Mouse (Mus musculus) ES-E14 (cell line): ENCODE measurements at regions not wholly inside any gene's neighbourhood (a gene's known extent, or its start where the extent isn't known, plus 50 kb on each side); places are given as distances from the start of the nearest gene placed in this dataset.

Source experiments
- DNase-seq: peaks from one replicate; pipeline ENCODE4 v3.0.0-alpha.2; 2013; ENCODE audit warnings: low read depth, low spot score
- H3K27ac ChIP-seq: 2 replicates; pipeline ENCODE4 v1.5.1; 2012; ENCODE audit warnings: low read depth, mild to moderate bottlenecking, low read length, moderate library complexity, mixed read lengths; ENCODE audit not compliant: poor library complexity, insufficient read depth, severe bottlenecking
- H3K36me3 ChIP-seq: 2 replicates; pipeline ENCODE4 v1.6.1; 2012; ENCODE audit warnings: mild to moderate bottlenecking, low read length, moderate library complexity, mixed read lengths; ENCODE audit not compliant: control insufficient read depth, poor library complexity, insufficient read depth, severe bottlenecking
- H3K4me1 ChIP-seq, 2 experiments: fragments of 150-350 bp in 1 of 2; sonication (generic) in 1 of 2; 2 replicates each; pipeline ENCODE4 v1.6.1; 2012; ENCODE audit warnings: low read length in 2 of 2, mild to moderate bottlenecking in 1 of 2, mixed read lengths in 1 of 2; ENCODE audit not compliant: control insufficient read depth in 2 of 2, insufficient read depth in 2 of 2, poor library complexity in 1 of 2
- H3K4me3 ChIP-seq, 2 experiments: fragments of 150-350 bp in 1 of 2; sonication (generic) in 1 of 2; 2 replicates each; pipeline ENCODE4 v1.5.1; 2012; ENCODE audit warnings: low read length in 2 of 2, low read depth in 1 of 2, mild to moderate bottlenecking in 1 of 2, mixed read lengths in 1 of 2; ENCODE audit not compliant: insufficient read depth in 1 of 2, poor library complexity in 1 of 2, severe bottlenecking in 1 of 2
- H3K9ac ChIP-seq: 2 replicates; pipeline ENCODE4 v1.6.1; 2012; ENCODE audit warnings: low read depth, mild to moderate bottlenecking, low read length, mixed read lengths; ENCODE audit not compliant: poor library complexity, insufficient read depth, severe bottlenecking
- H3K9me3 ChIP-seq: fragments of 150-350 bp; sonication (generic); 2 replicates; pipeline ENCODE4 v1.6.1; 2012; ENCODE audit warnings: low read depth, mild to moderate bottlenecking, low read length; ENCODE audit not compliant: control insufficient read depth, insufficient read depth
- CHD2 ChIP-seq: IDR thresholded peaks from 2 replicates; pipeline ENCODE4 v1.6.1; 2014; ENCODE audit warnings: mild to moderate bottlenecking, low read depth, low read length, inconsistent platforms
- HCFC1 ChIP-seq: IDR thresholded peaks from 2 replicates; pipeline ENCODE4 v1.6.1; 2012; ENCODE audit warnings: low read length, inconsistent platforms, borderline replicate concordance; ENCODE audit not compliant: insufficient read depth
- MAFK ChIP-seq: IDR thresholded peaks from 2 replicates; pipeline ENCODE4 v1.6.1; 2014; ENCODE audit warnings: mild to moderate bottlenecking, low read depth, low read length, inconsistent platforms; ENCODE audit not compliant: insufficient read depth
- ZC3H11A ChIP-seq: IDR thresholded peaks from 2 replicates; pipeline ENCODE4 v1.6.1; 2012; ENCODE audit warnings: low read depth, mild to moderate bottlenecking, inconsistent platforms, low read length, borderline replicate concordance
- ZNF384 ChIP-seq: IDR thresholded peaks from 2 replicates; pipeline ENCODE4 v1.6.1; 2012; ENCODE audit warnings: low read depth, low read length, inconsistent platforms
- in situ Hi-C, 2 experiments: fragments of 600-800 bp; cut with MboI; formaldehyde crosslinking; loops; one replicate each; pipeline ENCODE4 v1.15.1; 2025; ENCODE audit warnings: low sequenced_read_pairs in 2 of 2, inconsistent platforms in 1 of 2; ENCODE audit not compliant: unreplicated experiment in 2 of 2

GRCm38 (mm10) chr3:128723100-128723499 is 476.6 kb upstream of the Pitx2 start:
- no peaks in the 10 kb centered on the region for H3K4me1 ChIP-seq
- H3K36me3 ChIP-seq = no peaks in the 10 kb centered on the region
- no peaks in the 10 kb centered on the region for H3K9me3 ChIP-seq
- no peak overlapping the region for H3K4me3 ChIP-seq
- DNase-seq = no peak
- in situ Hi-C loops = no loop called here
- H3K9ac ChIP-seq = no peak overlapping the region
- no peak overlapping the region for H3K27ac ChIP-seq
- no peak for TF ChIP-seq HCFC1
- TF ChIP-seq ZC3H11A = no peak
- TF ChIP-seq MAFK = no peak
- no peak for TF ChIP-seq ZNF384
- TF ChIP-seq CHD2 = no peak

- H3K9me3 ChIP-seq = no peaks in the 10 kb centered on the region
- no peaks in the 10 kb centered on the region for H3K36me3 ChIP-seq
- no peaks in the 10 kb centered on the region for H3K4me1 ChIP-seq
- no peak overlapping the region for H3K9ac ChIP-seq
- H3K27ac ChIP-seq = no peak overlapping the region
- in situ Hi-C loops = no loop called here
- TF ChIP-seq ZNF384 (no peak), MAFK (no peak), HCFC1 (no peak), ZC3H11A (no peak), CHD2 (no peak)
- no peak for DNase-seq
- no peak overlapping the region for H3K4me3 ChIP-seq
These were observed 479.4 kb upstream of the Pitx2 start for GRCm38 (mm10) chr3:128720276-128720675.

- no peaks in the 10 kb centered on the region for H3K9me3 ChIP-seq
- in situ Hi-C loops = no loop called here
- no peak overlapping the region for H3K27ac ChIP-seq
- no peak overlapping the region for H3K4me3 ChIP-seq
- H3K4me1 ChIP-seq = no peaks in the 10 kb centered on the region
- TF ChIP-seq HCFC1 (no peak), ZC3H11A (no peak), MAFK (no peak), ZNF384 (no peak), CHD2 (no peak)
- H3K36me3 ChIP-seq = no peaks in the 10 kb centered on the region
- no peak overlapping the region for H3K9ac ChIP-seq
- DNase-seq = no peak
These were observed 480.5 kb upstream of the Pitx2 start for GRCm38 (mm10) chr3:128719226-128719625.

GRCm38 (mm10) chr3:128707270-128707669 is 492.4 kb upstream of the Pitx2 start:
- Histone ChIP-seq H3K27ac (no peak overlapping the region), H3K9ac (no peak overlapping the region), H3K4me1 (no peaks in the 10 kb centered on the region), H3K36me3 (no peaks in the 10 kb centered on the region), H3K9me3 (no peaks in the 10 kb centered on the region), H3K4me3 (no peak overlapping the region)
- in situ Hi-C loops = no loop called here
- no peak for DNase-seq
- TF ChIP-seq ZC3H11A (no peak), HCFC1 (no peak), CHD2 (no peak), MAFK (no peak), ZNF384 (no peak)
